In genomic region chr9:96953443-96953842, GRCm38 (mm10) we compare ENCODE assay signal across 14 mouse cellular contexts.
DNase-seq lines count a peak whose midpoint lies in the region; ATAC-seq lines count a peak whose summit lies in the region.
"Had no signal": no experiment of that assay in that cellular context is flagged by ENCODE, and none has a peak within 500 bp of the region (broad histone marks: within the 10 kb centered on the region; RNA-seq: fewer than 3 reads in every experiment).

No protein-coding gene starts in this region.

- WGBS in heart, embryonic 16.5 days = 62% methylated on average over 8 of the region's 8 CpGs

- H3K9me3 ChIP-seq in heart, embryonic 16.5 days (replicated peaks; ENCODE audit: control insufficient read depth, low read length) = no peaks in the 10 kb centered on the region
- H3K9me3 ChIP-seq: hindbrain, embryonic 12.5 days; limb, embryonic 13.5 days; neural tube, embryonic 13.5 days had no signal

- no peaks in the 10 kb centered on the region for H3K27me3 ChIP-seq in heart, embryonic 16.5 days (ENCODE audit: control insufficient read depth, insufficient read depth, low read length)
- H3K27me3 ChIP-seq: hindbrain, embryonic 12.5 days; limb, embryonic 13.5 days; neural tube, embryonic 13.5 days had no signal

- H3K9ac ChIP-seq in heart, embryonic 16.5 days (ENCODE audit: low read length) = peak overlapping the region; percentile 66
- H3K9ac ChIP-seq: hindbrain, embryonic 12.5 days; limb, embryonic 13.5 days; liver, postnatal 0 days; neural tube, embryonic 13.5 days had no signal

- peaks cover 84% of the 10 kb centered on the region for H3K4me1 ChIP-seq in heart, embryonic 16.5 days (ENCODE audit: control insufficient read depth, insufficient read depth, low read length)

- peak overlapping the region; percentile 47; the same call in 1 of the 2 replicates for H3K4me2 ChIP-seq in heart, embryonic 16.5 days (ENCODE audit: low read depth, low read length)
- H3K4me2 ChIP-seq: hindbrain, embryonic 12.5 days; limb, embryonic 13.5 days; neural tube, embryonic 13.5 days had no signal

- no peak overlapping the region for H3K4me3 ChIP-seq in heart, embryonic 16.5 days (ENCODE audit: low read length)
- H3K4me3 ChIP-seq: hindbrain, embryonic 12.5 days; left cerebral cortex, adult 2 months; limb, embryonic 13.5 days; neural tube, embryonic 13.5 days had no signal

- H3K27ac ChIP-seq in heart, embryonic 16.5 days (ENCODE audit: low read length) = peak overlapping the region; percentile 98
- H3K27ac ChIP-seq: left cerebral cortex, adult 2 months; limb, embryonic 13.5 days; neural tube, embryonic 13.5 days had no signal

- intact Hi-C loops in heart, postnatal 10 days (cut with DNase I) = no loop called here

- peak; percentile 17 for DNase-seq in adrenal gland, adult 2 months
- DNase-seq in adrenal gland, postnatal 10 days = no peak
- DNase-seq in heart, postnatal 10 days = no peak
- peak; percentile 86 for DNase-seq in thymus, postnatal 0 days (ENCODE audit: low spot score)
- no peak for DNase-seq in spleen, postnatal 4 days (ENCODE audit: low spot score in 2 of 2)
- DNase-seq in cerebellum, adult 9-11 months = no peak
- DNase-seq: liver, postnatal 0 days had no signal

- 0 out of 2 replicates have a peak, but pooled peaks have one; percentile 7 for ATAC-seq in heart, embryonic 16.5 days (replicated peaks; ENCODE audit: extremely low read depth, insufficient read depth, low FRiP score)
- ATAC-seq in activated CD4-positive, CD25-positive, alpha-beta regulatory T cell, adult 4 months = peak; percentile 45
- ATAC-seq: forebrain, embryonic 14.5 days had no signal

- H3K36me3 ChIP-seq in heart, embryonic 16.5 days (ENCODE audit: control insufficient read depth, insufficient read depth) = no peaks in the 10 kb centered on the region
- H3K36me3 ChIP-seq: hindbrain, embryonic 12.5 days had no signal

Comparison
In these comparisons a context has a peak if more than half of its experiments do, and no peak if none do; other contexts are left out.
1. DNase-seq: peak in adrenal gland, adult 2 months (single experiment) and thymus, postnatal 0 days (single experiment); none in adrenal gland, postnatal 10 days (single experiment), heart, postnatal 10 days (0 of 2), spleen, postnatal 4 days (0 of 2) and cerebellum, adult 9-11 months (single experiment).